Mouse (Mus musculus) liver, embryonic 16.5 days (tissue): ENCODE measurements at regions not wholly inside any gene's neighbourhood (a gene's known extent, or its start where the extent isn't known, plus 50 kb on each side); places are given as distances from the start of the nearest gene placed in this dataset.

ENCODE experiments used
- ATAC-seq: fragments of 200-750 bp; cut with Nextera tagmentation; 2 replicates; pipeline ENCODE4 v1.8.0; 2017; ENCODE audit warnings: low read depth, mild to moderate bottlenecking, moderate number of reproducible peaks, moderate library complexity
- H3K27ac ChIP-seq: fragments of 300-500 bp; sonication (generic); 2 replicates; pipeline ENCODE4 v1.5.1; 2014; ENCODE audit warnings: mild to moderate bottlenecking, low read length
- H3K27me3 ChIP-seq: fragments of 300-500 bp; sonication (generic); 2 replicates; pipeline ENCODE4 v1.6.1; 2014; ENCODE audit warnings: low read depth, low read length, mixed read lengths; ENCODE audit not compliant: control insufficient read depth, insufficient read depth
- H3K36me3 ChIP-seq: fragments of 300-500 bp; sonication (generic); 2 replicates; pipeline ENCODE4 v1.6.1; 2014; ENCODE audit warnings: mild to moderate bottlenecking; ENCODE audit not compliant: control insufficient read depth, insufficient read depth
- H3K4me1 ChIP-seq: fragments of 300-500 bp; sonication (generic); 2 replicates; pipeline ENCODE4 v1.6.1; 2014; ENCODE audit warnings: low read depth, low read length, mixed read lengths; ENCODE audit not compliant: control insufficient read depth
- H3K4me2 ChIP-seq: fragments of 300-500 bp; sonication (generic); 2 replicates; pipeline ENCODE4 v1.6.1; 2014; ENCODE audit warnings: low read depth, low read length, mixed read lengths
- H3K4me3 ChIP-seq: fragments of 300-500 bp; sonication (generic); 2 replicates; pipeline ENCODE4 v1.5.1; 2014; ENCODE audit warnings: low read depth, mild to moderate bottlenecking, low read length
- H3K9ac ChIP-seq: fragments of 300-500 bp; sonication (generic); 2 replicates; pipeline ENCODE4 v1.6.1; 2014; ENCODE audit warnings: low read depth, low read length
- H3K9me3 ChIP-seq: fragments of 300-500 bp; sonication (generic); replicated peaks from 2 replicates; pipeline ENCODE4 v1.6.1; 2016; ENCODE audit warnings: low read length; ENCODE audit not compliant: control insufficient read depth
- WGBS: fragments of 180-500 bp; shearing (Covaris S2); extraction: QIAGEN DNeasy Blood & Tissue Kit; methylation state at CpG from one replicate; pipeline ENCODE4 v1.1.7; 2014; ENCODE audit not compliant: insufficient replicate concordance; 5-methylcytosine and 5-hydroxymethylcytosine counted together

GRCm38 (mm10) chr12:62404558-62404957 is 881.6 kb downstream of the Lrfn5 start:
- 29% methylated on average over 2 of the region's 2 CpGs for WGBS
- no peak overlapping the region for H3K4me3 ChIP-seq
- H3K4me2 ChIP-seq = no peak overlapping the region
- no peak overlapping the region for H3K27ac ChIP-seq
- H3K36me3 ChIP-seq = no peaks in the 10 kb centered on the region
- H3K27me3 ChIP-seq = no peaks in the 10 kb centered on the region
- ATAC-seq = no peak
- no peak overlapping the region for H3K9ac ChIP-seq
- no peaks in the 10 kb centered on the region for H3K4me1 ChIP-seq
- no peaks in the 10 kb centered on the region for H3K9me3 ChIP-seq

- no peaks in the 10 kb centered on the region for H3K9me3 ChIP-seq
- ATAC-seq = no peak
- H3K9ac ChIP-seq = no peak overlapping the region
- 28% methylated on average over 2 of the region's 2 CpGs for WGBS
- H3K36me3 ChIP-seq = no peaks in the 10 kb centered on the region
- no peak overlapping the region for H3K4me2 ChIP-seq
- H3K27ac ChIP-seq = no peak overlapping the region
- H3K4me3 ChIP-seq = no peak overlapping the region
- H3K27me3 ChIP-seq = no peaks in the 10 kb centered on the region
- H3K4me1 ChIP-seq = no peaks in the 10 kb centered on the region
These were observed 905.7 kb downstream of the Lrfn5 start for GRCm38 (mm10) chr12:62428692-62429091.

GRCm38 (mm10) chr12:62450618-62451017 is 927.7 kb downstream of the Lrfn5 start:
- Histone ChIP-seq H3K9me3 (no peaks in the 10 kb centered on the region), H3K4me2 (no peak overlapping the region), H3K4me3 (no peak overlapping the region), H3K4me1 (no peaks in the 10 kb centered on the region), H3K27me3 (no peaks in the 10 kb centered on the region), H3K9ac (no peak overlapping the region), H3K27ac (no peak overlapping the region), H3K36me3 (no peaks in the 10 kb centered on the region)
- 22% methylated on average over 1 of the region's 1 CpGs for WGBS
- ATAC-seq = no peak

- no peaks in the 10 kb centered on the region for H3K4me1 ChIP-seq
- ATAC-seq = no peak
- no peaks in the 10 kb centered on the region for H3K36me3 ChIP-seq
- H3K27me3 ChIP-seq = no peaks in the 10 kb centered on the region
- WGBS = 59% methylated on average over 3 of the region's 3 CpGs
- no peak overlapping the region for H3K4me2 ChIP-seq
- no peak overlapping the region for H3K9ac ChIP-seq
- H3K4me3 ChIP-seq = no peak overlapping the region
- H3K27ac ChIP-seq = no peak overlapping the region
- H3K9me3 ChIP-seq = no peaks in the 10 kb centered on the region
These were observed 960.4 kb downstream of the Lrfn5 start for GRCm38 (mm10) chr12:62483382-62483781.

GRCm38 (mm10) chr12:62528524-62528923 is 1005.6 kb downstream of the Lrfn5 start:
- 41% methylated on average over 1 of the region's 1 CpGs for WGBS
- ATAC-seq = peak; percentile 11; the same call in 1 of the 2 replicates
- H3K27me3 ChIP-seq = no peaks in the 10 kb centered on the region
- no peaks in the 10 kb centered on the region for H3K9me3 ChIP-seq
- H3K4me2 ChIP-seq = no peak overlapping the region
- H3K4me3 ChIP-seq = no peak overlapping the region
- H3K27ac ChIP-seq = no peak overlapping the region
- no peaks in the 10 kb centered on the region for H3K36me3 ChIP-seq
- no peaks in the 10 kb centered on the region for H3K4me1 ChIP-seq
- no peak overlapping the region for H3K9ac ChIP-seq

- no peak for ATAC-seq
- 35% methylated on average over 2 of the region's 2 CpGs for whole genome bisulfite sequencing
These were observed 1029.4 kb downstream of the Lrfn5 start for GRCm38 (mm10) chr12:62552384-62552783.

GRCm38 (mm10) chr12:62554622-62555021 is 1031.7 kb downstream of the Lrfn5 start:
- no peaks in the 10 kb centered on the region for H3K27me3 ChIP-seq
- H3K4me3 ChIP-seq = no peak overlapping the region
- H3K36me3 ChIP-seq = no peaks in the 10 kb centered on the region
- no peak overlapping the region for H3K9ac ChIP-seq
- H3K9me3 ChIP-seq = no peaks in the 10 kb centered on the region
- no peak overlapping the region for H3K27ac ChIP-seq
- no peak overlapping the region for H3K4me2 ChIP-seq
- no peaks in the 10 kb centered on the region for H3K4me1 ChIP-seq
- ATAC-seq = no peak

More at GRCm38 (mm10) chr12:62552384-62552783, 1029.4 kb downstream of the Lrfn5 start:
- Histone ChIP-seq H3K9ac (no peak overlapping the region), H3K27ac (no peak overlapping the region), H3K4me1 (no peaks in the 10 kb centered on the region), H3K4me3 (no peak overlapping the region), H3K36me3 (no peaks in the 10 kb centered on the region), H3K9me3 (no peaks in the 10 kb centered on the region), H3K27me3 (no peaks in the 10 kb centered on the region), H3K4me2 (no peak overlapping the region)

- no peak for ATAC-seq
- Histone ChIP-seq H3K27me3 (no peaks in the 10 kb centered on the region), H3K9me3 (no peaks in the 10 kb centered on the region), H3K4me1 (no peaks in the 10 kb centered on the region), H3K9ac (no peak overlapping the region), H3K4me3 (no peak overlapping the region), H3K27ac (no peak overlapping the region), H3K36me3 (no peaks in the 10 kb centered on the region), H3K4me2 (no peak overlapping the region)
- 57% methylated on average over 5 of the region's 5 CpGs for WGBS
These were observed 1040.8 kb downstream of the Lrfn5 start for GRCm38 (mm10) chr12:62563799-62564198.
